Mouse (Mus musculus) liver, adult 2 months (tissue): Measurements from ENCODE around the gene Unc50.

ENCODE experiments used
- CTCF ChIP-seq: fragments of 200-500 bp; IDR thresholded peaks from 2 replicates; pipeline ENCODE4 v1.5.1; 2011; ENCODE audit warnings: low read depth, low read length, control low read depth
- POLR2A ChIP-seq: fragments of 200-500 bp; IDR thresholded peaks from 2 replicates; pipeline ENCODE4 v1.6.1; 2011; ENCODE audit warnings: low read length, control low read depth; ENCODE audit not compliant: insufficient read depth; ENCODE audit errors: extremely low read depth

- TF ChIP-seq CTCF (no peak), POLR2A (no peak)
Measured at GRCm38 (mm10) chr1:37407228-37407627, 22.7 kb upstream of the Unc50 start.
